Mouse (Mus musculus): ENCODE results near the gene Gcc2. TPM values are rescaled to one million over a fixed set of nuclear protein-coding genes. Genes with fewer than 3 reads are reported as not detected.

Gene Gcc2
- 59.6 TPM for polyA plus RNA-seq (2017; shearing (Covaris generic))

DNA sequence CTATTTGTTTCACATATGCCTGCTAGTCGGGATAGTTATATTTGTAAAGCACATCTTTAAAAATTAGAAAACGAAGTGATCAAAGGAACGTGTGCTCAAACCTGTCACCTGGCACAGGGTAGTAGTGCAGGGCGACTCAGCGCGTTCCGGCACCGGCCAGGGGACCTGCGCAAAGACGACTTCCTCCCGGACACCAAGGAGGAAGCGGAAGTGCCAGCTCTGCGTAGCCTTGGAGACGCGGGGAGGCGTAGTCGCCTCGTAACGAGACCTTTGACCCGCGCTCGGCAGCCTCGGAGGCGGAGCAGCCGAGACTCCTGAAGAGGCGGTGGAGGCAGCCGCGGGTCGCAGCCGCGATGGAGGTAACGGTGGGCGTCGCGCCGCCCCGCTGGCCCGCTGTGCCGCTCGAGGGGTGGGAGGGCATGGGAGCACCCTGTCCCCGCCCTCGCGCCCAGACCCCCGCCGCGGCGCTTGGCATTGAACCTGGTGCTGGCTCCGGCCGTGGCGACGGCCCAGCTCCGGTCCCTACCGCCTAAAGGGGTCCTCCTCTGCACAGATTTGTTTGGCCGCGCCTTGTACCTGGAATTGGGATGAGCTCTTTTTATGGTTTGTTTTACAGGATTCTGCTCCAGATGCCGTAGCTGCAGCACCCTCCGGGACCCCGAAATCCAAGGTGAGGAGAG is at the start of gene Gcc2:
Gene Gcc2 (plus strand): TSS at position 285 of the 680 bp plus-strand sequence.

DNA sequence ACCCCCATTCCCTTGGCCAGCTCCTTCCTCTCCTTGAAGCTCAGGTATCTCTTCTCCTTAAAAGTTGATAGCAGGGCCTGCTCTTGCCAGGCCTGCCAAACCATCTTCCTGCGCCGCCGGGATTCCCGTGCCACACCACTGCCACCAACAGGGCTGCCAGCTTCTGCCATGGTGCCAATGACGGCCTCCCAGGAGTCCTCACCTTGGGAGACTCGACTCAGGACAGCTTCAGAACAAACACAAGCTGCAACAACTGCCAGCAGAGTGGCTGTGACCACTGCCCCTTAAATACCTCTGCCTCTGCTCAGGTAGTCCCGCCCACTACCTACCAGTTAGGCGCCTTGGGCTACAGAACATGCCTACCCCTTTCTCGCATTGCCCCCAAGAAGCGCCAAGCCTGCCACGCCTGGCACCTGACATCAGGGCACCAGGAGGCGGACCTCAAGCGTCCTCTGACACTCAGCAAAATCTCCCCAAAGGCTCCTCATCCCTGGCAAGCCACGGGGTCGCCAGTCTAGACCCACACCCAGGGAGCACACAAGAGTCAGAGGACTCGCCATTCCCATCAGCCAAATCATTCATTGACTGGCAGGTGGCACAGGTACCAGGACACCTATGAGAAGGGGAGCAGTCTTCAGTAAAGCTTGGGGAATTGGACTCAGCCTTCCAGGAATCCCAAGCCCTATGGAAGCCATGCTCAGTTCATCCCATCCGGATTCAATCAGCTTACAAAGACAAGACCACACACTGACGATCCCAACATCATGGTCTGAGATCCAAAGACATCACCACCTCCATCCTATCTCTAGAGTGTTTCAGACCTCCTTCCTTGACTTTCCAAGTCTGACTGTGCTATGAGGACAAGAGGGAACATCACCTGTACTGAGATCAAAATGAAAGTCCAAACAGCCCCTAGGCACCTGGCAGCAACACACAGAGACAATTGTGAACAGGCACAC is 30.2 kb upstream of the Gcc2 start, which contains the start of gene AW822073:
Gene AW822073 (minus strand): TSS at position 104 of the 959 bp plus-strand sequence.

DNA sequence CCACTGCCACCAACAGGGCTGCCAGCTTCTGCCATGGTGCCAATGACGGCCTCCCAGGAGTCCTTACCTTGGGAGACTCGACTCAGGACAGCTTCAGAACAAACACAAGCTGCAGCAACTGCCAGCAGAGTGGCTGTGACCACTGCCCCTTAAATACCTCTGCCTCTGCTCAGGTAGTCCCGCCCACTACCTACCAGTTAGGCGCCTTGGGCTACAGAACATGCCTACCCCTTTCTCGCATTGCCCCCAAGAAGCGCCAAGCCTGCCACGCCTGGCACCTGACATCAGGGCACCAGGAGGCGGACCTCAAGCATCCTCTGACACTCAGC is 22.7 kb upstream of the Gcc2 start, which contains the start of gene Duxf3:
Gene Duxf3 (minus strand): TSS at position 35 of the 329 bp plus-strand sequence.

DNA sequence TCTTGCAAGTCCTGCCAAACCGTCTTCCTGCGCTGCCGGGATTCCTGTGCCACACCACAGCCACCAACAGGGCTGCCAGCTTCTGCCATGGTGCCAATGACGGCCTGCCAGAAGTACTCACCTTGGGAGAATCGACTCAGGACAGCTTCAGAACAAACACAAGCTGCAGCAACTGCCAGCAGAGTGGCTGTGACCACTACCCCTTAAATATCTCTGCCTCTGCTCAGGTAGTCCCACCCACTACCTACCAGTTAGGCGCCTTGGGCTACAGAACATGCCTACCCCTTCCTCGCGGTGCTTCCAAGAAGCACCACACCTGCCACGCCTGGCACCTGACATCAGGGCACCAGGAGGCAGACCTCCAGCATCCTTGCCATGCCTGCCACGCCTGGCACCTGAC is 18.7 kb upstream of the Gcc2 start, which contains the start of gene Gm4981:
Gene Gm4981 (minus strand): TSS at position 89 of the 400 bp plus-strand sequence.

DNA sequence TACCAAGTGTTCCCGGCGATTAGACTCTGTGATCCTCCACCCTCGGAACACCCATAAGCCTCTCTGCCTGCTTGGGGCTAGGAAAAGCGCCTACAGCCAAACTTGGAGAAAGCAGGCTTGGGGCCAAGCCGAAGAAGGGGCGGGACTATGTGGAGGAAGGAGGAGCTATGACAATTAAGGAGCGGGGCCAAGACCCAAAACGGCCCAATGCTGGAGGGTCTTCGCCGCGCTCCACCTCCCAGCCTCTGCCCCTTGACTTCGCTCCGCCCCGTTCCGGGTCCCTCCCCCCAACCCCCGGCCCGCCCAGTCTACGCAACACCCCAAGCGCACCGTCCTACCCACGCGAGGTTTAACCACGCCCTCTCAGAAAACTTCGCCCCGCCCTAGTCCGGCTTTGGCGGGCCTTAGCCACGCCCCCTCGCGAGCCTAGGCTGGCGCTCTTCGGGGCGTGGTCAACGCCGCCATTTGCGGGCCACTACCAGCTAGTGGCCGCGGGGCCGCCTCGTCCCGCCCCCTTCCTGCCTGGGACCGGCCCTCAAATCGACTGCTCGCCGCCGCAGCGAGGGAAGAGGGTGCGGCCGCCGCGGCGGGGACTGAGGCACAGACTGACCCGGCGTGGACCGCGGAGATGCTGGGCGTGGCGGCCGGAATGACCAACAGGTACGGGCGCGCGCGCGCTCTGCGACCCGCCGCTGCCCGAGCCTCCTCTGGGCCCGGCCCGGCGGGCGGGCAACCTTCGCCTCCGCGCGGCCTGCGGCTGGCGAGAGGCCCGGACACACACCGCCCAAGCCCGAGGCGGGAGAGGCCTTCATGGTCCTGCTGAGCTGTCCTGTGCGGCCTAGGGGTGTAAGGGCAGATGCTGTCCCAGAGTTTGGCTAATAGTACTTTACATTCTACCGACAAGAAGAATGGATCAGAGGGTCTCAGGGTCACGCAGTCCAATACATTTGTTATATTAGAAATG is 68.0 kb downstream of the Gcc2 start, which contains the start of gene Lims1:
Gene Lims1 (plus strand): TSS at position 439 of the 964 bp plus-strand sequence.

Other genes starting within 250 kb of the Gcc2 start
- not detected for gene AW822073, start 30.6 kb upstream of the Gcc2 start, polyA plus RNA-seq (2017; shearing (Covaris generic))
- gene Duxf3, start 22.8 kb upstream of the Gcc2 start, polyA plus RNA-seq (2017; shearing (Covaris generic)), result 0.87 TPM
- not detected for gene Gm4981, start 18.8 kb upstream of the Gcc2 start, polyA plus RNA-seq (2017; shearing (Covaris generic))
- 112 TPM for gene Lims1, start 68.0 kb downstream of the Gcc2 start, polyA plus RNA-seq (2017; shearing (Covaris generic))
- gene Ranbp2, start 191.4 kb downstream of the Gcc2 start, polyA plus RNA-seq (2017; shearing (Covaris generic)), result 89.6 TPM
- gene Ccdc138, start 242.5 kb downstream of the Gcc2 start, polyA plus RNA-seq (2017; shearing (Covaris generic)), result 1.8 TPM